Mouse (Mus musculus): ENCODE results near the gene Snx13. TPM values are rescaled to one million over a fixed set of nuclear protein-coding genes. Genes with fewer than 3 reads are reported as not detected.
A peak's percentile ranks its signal among the peaks of the same experiment; 100 is the strongest.

The Snx13 gene
- total RNA-seq, 2 experiments from 2014 or later: 31.4 to 36.2 TPM

- intact Hi-C loops (cut with DNase I; ENCODE audit: low total_unique reads): no loop called here
- DNase-seq: no peak
Measured at GRCm38 (mm10) chr12:35170275-35170674, 123.3 kb downstream of the Snx13 start.

DNA sequence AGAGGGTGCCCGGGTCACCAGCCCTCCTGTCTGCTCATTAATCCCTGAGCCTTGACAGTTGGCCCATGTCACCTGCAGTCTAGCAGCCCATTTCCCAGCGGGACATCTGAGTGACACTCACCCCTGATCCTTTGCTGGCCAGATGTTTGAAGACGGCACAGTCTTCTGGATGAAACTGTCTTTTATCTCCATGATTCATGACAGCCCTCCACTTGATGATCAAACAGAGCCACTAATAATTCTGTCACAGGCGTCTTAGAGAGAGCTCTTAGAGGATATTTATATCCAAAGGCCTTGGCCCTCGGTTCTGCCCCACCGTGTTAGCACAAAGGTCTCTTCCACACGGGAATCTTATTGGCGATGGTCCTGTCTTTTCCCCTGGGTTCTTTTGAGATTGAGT, 129.0 kb downstream of the Snx13 start:
- DNase-seq: no peak
- intact Hi-C loops (cut with DNase I; ENCODE audit: low total_unique reads): no loop called here

GRCm38 (mm10) chr12:35176628-35177027, 129.6 kb downstream of the Snx13 start:
- DNase-seq: no peak
- intact Hi-C loops (cut with DNase I; ENCODE audit: low total_unique reads): no loop called here

- DNase-seq: peak; percentile 72
- intact Hi-C loops (cut with DNase I; ENCODE audit: low total_unique reads): loop anchor here (5.0 kb wide), 2 partner anchors 520 to 1705 kb away; no protein-coding TSS in a partner anchor
Measured at GRCm38 (mm10) chr12:35182675-35183074, 135.7 kb downstream of the Snx13 start.

DNA sequence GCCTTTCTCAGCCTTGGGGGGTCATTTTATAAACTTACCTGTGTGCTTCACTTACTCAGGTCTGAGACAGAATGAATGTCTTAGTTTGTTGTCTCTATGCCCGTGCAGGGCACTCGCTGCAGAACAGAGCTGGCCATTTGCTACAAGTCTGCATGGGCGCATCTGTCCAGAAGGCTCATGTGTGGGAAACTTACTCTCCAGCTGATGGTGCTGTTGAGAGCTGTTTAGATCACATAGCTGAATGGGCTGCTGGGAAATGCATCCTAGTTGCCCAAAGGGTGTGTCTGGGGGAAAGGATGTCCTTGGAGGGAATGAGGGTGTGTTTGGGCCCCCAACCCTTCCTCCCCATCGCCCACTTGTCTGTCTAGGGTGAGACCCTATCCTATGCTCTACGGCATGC, 137.3 kb downstream of the Snx13 start:
- DNase-seq: no peak
- intact Hi-C loops (cut with DNase I; ENCODE audit: low total_unique reads): loop anchor here (5.0 kb wide), 2 partner anchors 522 to 1707 kb away; no protein-coding TSS in a partner anchor

DNA sequence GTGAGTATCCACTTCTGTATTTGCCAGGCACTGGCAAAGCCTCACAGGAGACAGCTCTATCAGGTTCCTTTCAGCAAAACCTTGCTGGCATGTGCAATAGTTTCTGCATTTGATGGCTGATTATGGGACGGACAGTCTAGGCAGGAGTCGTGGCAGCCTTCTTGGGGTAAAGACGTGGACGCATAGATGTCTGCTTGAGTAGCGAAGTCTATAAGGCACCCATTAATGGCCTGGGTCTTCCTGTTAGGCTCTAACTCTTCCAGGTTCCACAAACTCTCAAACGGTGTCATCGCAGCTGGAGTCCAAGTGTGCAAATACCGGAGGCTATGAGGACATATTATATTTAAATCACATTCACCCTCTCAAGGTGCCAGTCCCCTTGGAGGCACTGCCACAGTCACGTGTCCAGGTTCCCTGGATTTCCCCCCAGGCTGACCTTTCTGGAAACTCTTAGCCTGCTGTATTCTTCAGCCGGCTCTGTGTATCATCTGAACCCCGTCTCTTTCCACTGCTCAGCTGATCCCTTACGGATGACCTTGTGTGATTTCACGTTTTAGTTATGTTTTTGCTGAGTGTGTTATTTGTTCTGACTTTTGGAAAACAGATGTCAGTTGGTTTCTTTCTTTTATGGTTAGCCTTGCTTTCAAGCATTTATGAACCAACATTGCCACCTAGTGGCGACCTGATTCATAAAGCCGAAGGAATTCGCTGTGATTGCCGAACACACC, 144.9 kb downstream of the Snx13 start:
- peak; percentile 71 for DNase-seq
- intact Hi-C loops (cut with DNase I; ENCODE audit: low total_unique reads): no loop called here

- no peak for DNase-seq
- intact Hi-C loops (cut with DNase I; ENCODE audit: low total_unique reads): no loop called here
Measured at GRCm38 (mm10) chr12:35192426-35192769, 145.4 kb downstream of the Snx13 start.

Small RNAs within 50 kb of the gene (microRNA-seq; reads per million reads assigned to microRNA genes)
- gene Mir680-3: 0 reads per million in 2 experiments

Other genes starting within 250 kb of the Snx13 start
- gene Hdac9, start 130.1 kb upstream of the Snx13 start, total RNA-seq (2021): 1 to 10 TPM; 2.8 to 5.2 TPM
- gene Prps1l1, start 62.4 kb upstream of the Snx13 start, total RNA-seq (2021): not detected

Measured in gastrocnemius, postnatal 14 days (tissue).